Mouse (Mus musculus) bone marrow macrophage, adult 2 months (primary cell): ENCODE data around the gene Tnfaip2. TPM values are rescaled to one million over a fixed set of nuclear protein-coding genes. Genes with fewer than 3 reads are reported as not detected.

Experiments used
- H3K27ac ChIP-seq: 2 replicates; pipeline ENCODE4 v1.5.1; 2012; ENCODE audit warnings: low read depth, low read length; ENCODE audit not compliant: insufficient read depth
- H3K4me1 ChIP-seq: 2 replicates; pipeline ENCODE4 v1.6.1; 2012; ENCODE audit warnings: low read length; ENCODE audit not compliant: control insufficient read depth, insufficient read depth
- H3K4me3 ChIP-seq: 2 replicates; pipeline ENCODE4 v1.5.1; 2012; ENCODE audit warnings: mild to moderate bottlenecking, low read length, moderate library complexity; ENCODE audit not compliant: insufficient read depth
- CTCF ChIP-seq: IDR thresholded peaks from 2 replicates; pipeline ENCODE4 v1.5.1; 2012; ENCODE audit warnings: low read depth, mild to moderate bottlenecking, low read length, moderate library complexity
- POLR2A ChIP-seq: IDR thresholded peaks from 2 replicates; pipeline ENCODE4 v1.6.1; 2012; ENCODE audit warnings: mild to moderate bottlenecking, low read depth, low read length, borderline replicate concordance
- polyA plus RNA-seq: library from polyadenylated mRNA; stranded (reverse); fragments of >200 nt; gene quantifications from 2 replicates; pipeline ENCODE4 v1.2.4, GENCODE M21; 2012; ENCODE audit not compliant: missing spikeins, insufficient read depth, insufficient read length

Gene Tnfaip2
- polyA plus RNA-seq, 1 experiment = 304 TPM

DNA sequence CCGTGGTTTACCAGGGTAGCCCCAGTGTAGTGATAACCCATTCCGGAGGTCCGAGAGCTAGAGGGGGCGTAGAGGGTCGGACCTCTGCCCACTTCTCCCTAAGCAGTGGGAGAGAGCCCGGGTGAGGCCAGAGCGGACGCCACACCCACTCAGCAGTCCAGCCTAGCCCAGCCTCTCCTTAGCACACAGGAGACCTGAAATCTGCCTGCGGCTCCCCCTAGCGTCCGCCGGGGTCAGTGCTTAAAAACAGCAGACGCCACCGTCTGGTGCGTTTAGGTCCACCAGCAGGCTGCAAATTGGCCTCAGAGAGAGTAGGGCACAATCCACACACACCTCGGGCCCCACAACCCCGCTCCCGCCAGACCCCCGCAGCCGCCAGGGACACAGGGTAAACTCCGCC, 29.0 kb upstream of the Tnfaip2 start:
- Histone ChIP-seq H3K4me3 (no peak overlapping the region), H3K4me1 (peaks cover 2% of the 10 kb centered on the region; the same call in 1 of the 2 replicates), H3K27ac (no peak overlapping the region)
- TF ChIP-seq POLR2A (no peak), CTCF (peak; percentile 91)

- Histone ChIP-seq H3K4me1 (no peaks in the 10 kb centered on the region; the same call in 1 of the 2 replicates), H3K27ac (no peak within 1 kb of the TSS), H3K4me3 (peak within 1 kb of the TSS; percentile 44)
- no peak for TF ChIP-seq POLR2A
- no peak for TF ChIP-seq CTCF
These were observed 25.1 kb upstream of the Tnfaip2 start, which contains the start of gene Exoc3l4 for GRCm38 (mm10) chr12:111416921-111417779. Gene Exoc3l4, plus strand, starts transcription at chr12:111417017.

DNA sequence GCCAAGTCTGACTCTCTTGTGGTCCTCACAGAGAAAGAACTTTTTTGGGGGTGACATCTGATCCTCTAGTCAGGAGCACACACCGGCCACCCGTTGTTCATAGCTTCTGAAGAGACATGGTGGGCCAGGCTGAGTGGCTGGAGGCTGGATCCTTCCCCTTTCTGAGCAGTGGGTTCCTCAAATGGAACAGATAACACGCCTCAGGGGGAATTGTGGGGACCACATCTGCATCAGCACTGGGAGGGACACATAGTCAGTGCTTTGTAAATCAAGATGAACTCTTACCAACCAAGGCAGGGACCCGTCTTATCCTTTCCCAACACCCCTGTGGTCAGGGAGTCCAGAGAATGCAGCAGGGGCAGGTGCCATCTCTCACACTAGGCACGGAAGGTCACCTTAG, 22.4 kb upstream of the Tnfaip2 start:
- Histone ChIP-seq H3K4me3 (no peak overlapping the region), H3K27ac (no peak overlapping the region), H3K4me1 (no peaks in the 10 kb centered on the region; the same call in 1 of the 2 replicates)
- TF ChIP-seq CTCF (no peak), POLR2A (no peak)

GRCm38 (mm10) chr12:111420946-111421709, 21.1 kb upstream of the Tnfaip2 start:
- Histone ChIP-seq H3K27ac (no peak overlapping the region), H3K4me3 (no peak overlapping the region), H3K4me1 (peaks cover 6% of the 10 kb centered on the region)
- TF ChIP-seq CTCF (no peak), POLR2A (no peak)

- Histone ChIP-seq H3K4me1 (peaks cover 17% of the 10 kb centered on the region), H3K27ac (no peak overlapping the region), H3K4me3 (no peak overlapping the region)
- no peak for TF ChIP-seq CTCF
- TF ChIP-seq POLR2A = no peak
These were observed 19.4 kb upstream of the Tnfaip2 start for GRCm38 (mm10) chr12:111422852-111423251.

DNA sequence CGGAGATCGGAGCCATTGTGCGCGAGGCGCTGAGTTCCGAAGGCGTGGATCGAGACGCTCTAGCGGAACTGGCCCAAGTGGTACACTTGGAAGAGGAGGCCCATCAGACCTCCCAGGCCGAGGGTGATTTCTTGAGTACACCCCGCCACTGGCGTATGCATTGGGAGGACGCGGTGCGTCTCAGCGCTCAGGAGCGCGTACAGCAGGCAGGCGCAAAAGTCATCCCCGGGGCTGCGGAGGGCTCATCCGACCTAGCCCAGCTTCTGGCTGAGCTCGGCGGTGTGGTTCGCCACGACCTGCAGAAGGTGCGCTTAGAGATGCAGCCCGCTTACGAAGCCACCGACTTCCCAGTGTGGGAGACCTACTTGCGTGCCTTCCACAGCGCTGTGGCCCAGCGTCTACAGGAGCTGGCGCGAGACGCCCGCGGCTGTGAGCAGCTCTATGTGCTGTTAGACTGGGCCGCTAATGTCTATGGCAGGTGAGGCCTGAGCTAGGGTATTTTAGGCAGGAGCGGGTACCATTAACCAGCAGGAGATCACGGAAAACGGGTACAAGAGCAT, 18.6 kb upstream of the Tnfaip2 start:
- Histone ChIP-seq H3K4me3 (no peak overlapping the region), H3K4me1 (peaks cover 25% of the 10 kb centered on the region), H3K27ac (no peak overlapping the region)
- TF ChIP-seq POLR2A (no peak), CTCF (no peak)

GRCm38 (mm10) chr12:111424547-111424946, 17.7 kb upstream of the Tnfaip2 start:
- peaks cover 30% of the 10 kb centered on the region for H3K4me1 ChIP-seq
- no peak overlapping the region for H3K4me3 ChIP-seq
- TF ChIP-seq CTCF (no peak), POLR2A (no peak)
- H3K27ac ChIP-seq = no peak overlapping the region

DNA sequence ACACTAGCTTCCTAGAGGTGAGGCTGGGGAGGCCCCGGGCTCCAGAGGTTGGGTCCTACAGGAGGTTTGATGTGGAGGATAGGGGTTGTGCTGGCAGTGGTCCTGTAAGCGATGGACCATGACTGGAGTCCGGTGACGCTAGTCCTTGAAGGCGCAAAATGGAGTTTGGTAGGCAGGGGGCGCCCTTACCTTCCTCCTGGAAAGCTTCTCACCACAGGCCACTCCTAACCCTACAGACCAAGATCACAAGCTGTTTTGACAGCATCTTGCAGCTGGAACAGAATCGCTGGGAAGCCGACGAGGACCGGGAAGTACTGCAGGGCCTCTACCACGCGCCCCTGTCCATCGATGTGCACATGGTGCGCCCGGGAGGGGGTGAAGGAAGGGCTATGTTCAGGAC, 17.0 kb upstream of the Tnfaip2 start:
- Histone ChIP-seq H3K27ac (no peak overlapping the region), H3K4me3 (no peak overlapping the region), H3K4me1 (peaks cover 34% of the 10 kb centered on the region)
- no peak for TF ChIP-seq POLR2A
- TF ChIP-seq CTCF = peak; percentile 58

DNA sequence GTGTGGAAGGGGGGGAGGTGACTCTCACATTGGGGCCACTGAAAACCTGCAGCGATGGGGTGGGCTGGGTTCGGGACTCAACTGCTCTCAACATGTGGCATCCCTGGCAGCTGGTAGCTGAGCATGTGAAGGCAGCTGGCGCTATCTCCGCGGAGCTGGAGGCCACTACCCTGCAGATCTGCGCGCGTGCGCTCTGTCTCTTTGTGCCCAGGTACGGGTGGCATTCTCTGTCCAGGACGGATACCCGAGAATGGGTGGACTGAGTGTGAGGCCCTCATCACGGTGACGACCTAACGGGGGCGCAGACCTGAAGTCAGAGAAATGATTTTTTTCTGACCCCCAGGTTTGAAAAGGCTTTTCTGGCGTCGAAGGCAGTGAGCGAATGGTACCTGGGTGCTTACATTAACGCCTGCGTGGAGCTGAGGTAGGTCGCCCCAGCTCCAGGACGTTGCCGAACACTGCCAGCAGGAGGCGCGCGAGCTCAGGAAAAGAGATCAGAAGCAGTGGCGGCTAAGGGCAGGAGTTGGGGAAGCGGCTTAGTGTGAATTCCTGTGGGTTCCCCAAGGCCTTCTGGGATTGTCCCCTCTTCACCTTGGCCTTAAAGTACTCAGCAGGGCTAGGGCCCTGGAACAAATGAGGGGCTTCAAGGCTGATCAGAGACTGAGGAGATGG, 16.3 kb upstream of the Tnfaip2 start:
- Histone ChIP-seq H3K4me3 (no peak overlapping the region), H3K27ac (no peak overlapping the region), H3K4me1 (peaks cover 39% of the 10 kb centered on the region)
- TF ChIP-seq POLR2A = no peak
- peak; percentile 77 for TF ChIP-seq CTCF

DNA sequence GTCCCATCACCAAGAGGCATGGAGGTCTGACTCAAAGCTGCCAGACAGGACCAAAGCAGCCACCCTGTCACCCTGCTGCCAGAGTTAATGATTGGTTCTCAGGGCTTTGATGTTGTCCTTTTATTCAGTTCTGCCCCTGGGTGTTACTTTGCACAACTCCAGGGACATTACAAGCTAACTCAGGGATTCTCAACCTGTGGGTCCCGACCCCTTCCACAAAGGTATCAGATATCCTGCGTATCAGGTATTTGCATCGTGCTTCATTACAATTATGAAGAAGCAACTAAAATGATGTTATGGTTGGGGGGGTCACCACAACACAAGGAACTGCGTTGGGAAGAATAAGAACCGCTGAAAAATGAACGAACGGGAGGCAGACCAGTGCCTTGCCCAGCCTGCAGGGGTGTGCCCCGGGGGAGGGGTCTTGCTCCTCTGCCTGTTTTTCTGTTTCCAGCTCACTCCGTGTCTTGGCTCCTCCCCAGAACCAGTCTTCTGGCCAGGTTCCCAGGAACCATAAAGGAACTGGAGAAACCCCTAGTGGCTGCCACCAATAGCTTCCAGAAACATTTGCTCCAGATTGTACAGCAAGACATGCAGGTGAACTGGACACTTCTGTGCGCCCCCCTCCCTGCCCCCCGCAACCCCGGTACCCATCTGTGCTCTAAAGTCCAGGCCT, 14.7 kb upstream of the Tnfaip2 start:
- TF ChIP-seq POLR2A (no peak), CTCF (no peak)
- Histone ChIP-seq H3K4me1 (peaks cover 55% of the 10 kb centered on the region), H3K27ac (no peak overlapping the region), H3K4me3 (no peak overlapping the region)
